Mouse (Mus musculus): Measurements from ENCODE around the gene Pam. TPM values are rescaled to one million over a fixed set of nuclear protein-coding genes. Genes with fewer than 3 reads are reported as not detected.

The Pam gene
- polyA plus RNA-seq, 1 experiment from 2014 or later: 21.8 TPM

- no peaks in the 10 kb centered on the region for H3K4me1 ChIP-seq
- no peaks in the 10 kb centered on the region for H3K9me3 ChIP-seq
- H3K27me3 ChIP-seq (replicated peaks): no peaks in the 10 kb centered on the region
- ATAC-seq (ENCODE audit: low FRiP score, low read depth): no peak
- no peaks in the 10 kb centered on the region for H3K36me3 ChIP-seq
- H3K4me2 ChIP-seq (replicated peaks): no peak overlapping the region
- no peak overlapping the region for H3K9ac ChIP-seq
- H3K4me3 ChIP-seq: no peak overlapping the region
- 92% methylated on average over 2 of the region's 2 CpGs for WGBS
- no peak overlapping the region for H3K27ac ChIP-seq
These were observed 221.9 kb downstream of the Pam start for GRCm38 (mm10) chr1:97873490-97874054.

GRCm38 (mm10) chr1:97872493-97872892 lies 223.0 kb downstream of the Pam start:
- Histone ChIP-seq H3K9me3 (no peaks in the 10 kb centered on the region), H3K4me2 (replicated peaks) (no peak overlapping the region), H3K27ac (no peak overlapping the region), H3K9ac (no peak overlapping the region), H3K4me1 (no peaks in the 10 kb centered on the region), H3K36me3 (no peaks in the 10 kb centered on the region), H3K4me3 (no peak overlapping the region), H3K27me3 (replicated peaks) (no peaks in the 10 kb centered on the region)
- ATAC-seq (ENCODE audit: low FRiP score, low read depth): no peak
- 61% methylated on average over 5 of the region's 5 CpGs for WGBS

- ATAC-seq (ENCODE audit: low FRiP score, low read depth): no peak
- Histone ChIP-seq H3K9ac (no peak overlapping the region), H3K4me3 (no peak overlapping the region), H3K4me2 (replicated peaks) (no peak overlapping the region), H3K9me3 (no peaks in the 10 kb centered on the region), H3K27ac (no peak overlapping the region), H3K27me3 (replicated peaks) (no peaks in the 10 kb centered on the region), H3K4me1 (no peaks in the 10 kb centered on the region), H3K36me3 (no peaks in the 10 kb centered on the region)
- 88% methylated on average over 2 of the region's 2 CpGs for WGBS
These were observed 223.4 kb downstream of the Pam start for GRCm38 (mm10) chr1:97872072-97872471.

- WGBS: 95% methylated on average over 7 of the region's 7 CpGs
- Histone ChIP-seq H3K36me3 (no peaks in the 10 kb centered on the region), H3K9ac (no peak overlapping the region), H3K4me2 (replicated peaks) (no peak overlapping the region), H3K4me1 (peaks cover 10% of the 10 kb centered on the region), H3K4me3 (no peak overlapping the region), H3K9me3 (no peaks in the 10 kb centered on the region), H3K27ac (no peak overlapping the region), H3K27me3 (replicated peaks) (no peaks in the 10 kb centered on the region)
- no peak for ATAC-seq (ENCODE audit: low FRiP score, low read depth)
These were observed 231.3 kb downstream of the Pam start for GRCm38 (mm10) chr1:97864135-97864534.

GRCm38 (mm10) chr1:97863140-97863539 lies 232.3 kb downstream of the Pam start:
- no peak overlapping the region for H3K9ac ChIP-seq
- H3K36me3 ChIP-seq: no peaks in the 10 kb centered on the region
- peak overlapping the region; percentile 27 for H3K4me2 ChIP-seq (replicated peaks)
- no peaks in the 10 kb centered on the region for H3K9me3 ChIP-seq
- 26% methylated on average over 9 of the region's 9 CpGs for WGBS
- no peaks in the 10 kb centered on the region for H3K27me3 ChIP-seq (replicated peaks)
- H3K4me3 ChIP-seq: no peak overlapping the region
- peak; percentile 92 for ATAC-seq (ENCODE audit: low FRiP score, low read depth)
- no peak overlapping the region for H3K27ac ChIP-seq
- peaks cover 10% of the 10 kb centered on the region for H3K4me1 ChIP-seq

- 0 out of 2 replicates have a peak, but pooled peaks have one; percentile 13 for ATAC-seq (ENCODE audit: low FRiP score, low read depth)
- no peak overlapping the region for H3K9ac ChIP-seq
- 79% methylated on average over 5 of the region's 5 CpGs for WGBS
- H3K4me1 ChIP-seq: peaks cover 10% of the 10 kb centered on the region
- H3K36me3 ChIP-seq: no peaks in the 10 kb centered on the region
- no peak overlapping the region for H3K27ac ChIP-seq
- no peaks in the 10 kb centered on the region for H3K27me3 ChIP-seq (replicated peaks)
- no peaks in the 10 kb centered on the region for H3K9me3 ChIP-seq
- H3K4me3 ChIP-seq: no peak overlapping the region
- no peak overlapping the region; the same call in 1 of the 2 replicates for H3K4me2 ChIP-seq (replicated peaks)
These were observed 232.7 kb downstream of the Pam start for GRCm38 (mm10) chr1:97862734-97863133.

- Histone ChIP-seq H3K9ac (no peak overlapping the region), H3K9me3 (no peaks in the 10 kb centered on the region), H3K27ac (no peak overlapping the region), H3K4me3 (no peak overlapping the region), H3K36me3 (no peaks in the 10 kb centered on the region), H3K27me3 (replicated peaks) (no peaks in the 10 kb centered on the region), H3K4me2 (replicated peaks) (no peak overlapping the region), H3K4me1 (no peaks in the 10 kb centered on the region)
- ATAC-seq (ENCODE audit: low FRiP score, low read depth): no peak
- WGBS: 80% methylated on average over 3 of the region's 3 CpGs
These were observed 241.2 kb downstream of the Pam start for GRCm38 (mm10) chr1:97854256-97854655.

- H3K36me3 ChIP-seq: no peaks in the 10 kb centered on the region
- H3K4me2 ChIP-seq (replicated peaks): no peak overlapping the region
- ATAC-seq (ENCODE audit: low FRiP score, low read depth): no peak
- WGBS: 91% methylated on average over 13 of the region's 13 CpGs
- no peak overlapping the region for H3K9ac ChIP-seq
- H3K4me3 ChIP-seq: no peak overlapping the region
- H3K9me3 ChIP-seq: no peaks in the 10 kb centered on the region
- H3K27ac ChIP-seq: no peak overlapping the region
- no peaks in the 10 kb centered on the region for H3K27me3 ChIP-seq (replicated peaks)
- H3K4me1 ChIP-seq: peaks cover 9% of the 10 kb centered on the region; the same call in 1 of the 2 replicates
These were observed 243.8 kb downstream of the Pam start for GRCm38 (mm10) chr1:97851601-97852175.

GRCm38 (mm10) chr1:97848601-97849241 lies 246.7 kb downstream of the Pam start:
- H3K4me2 ChIP-seq (replicated peaks): peak overlapping the region; percentile 33
- no peak overlapping the region for H3K27ac ChIP-seq
- H3K4me3 ChIP-seq: no peak overlapping the region
- no peak overlapping the region for H3K9ac ChIP-seq
- H3K36me3 ChIP-seq: no peaks in the 10 kb centered on the region
- H3K27me3 ChIP-seq (replicated peaks): no peaks in the 10 kb centered on the region
- H3K4me1 ChIP-seq: peaks cover 9% of the 10 kb centered on the region; the same call in 1 of the 2 replicates
- ATAC-seq (ENCODE audit: low FRiP score, low read depth): peak; percentile 84
- 20% methylated on average over 14 of the region's 14 CpGs for WGBS
- H3K9me3 ChIP-seq: no peaks in the 10 kb centered on the region

- no peak for ATAC-seq (ENCODE audit: low FRiP score, low read depth)
- Histone ChIP-seq H3K27ac (no peak overlapping the region), H3K27me3 (replicated peaks) (no peaks in the 10 kb centered on the region), H3K4me1 (peaks cover 2% of the 10 kb centered on the region; the same call in 1 of the 2 replicates), H3K4me2 (replicated peaks) (no peak overlapping the region), H3K4me3 (no peak overlapping the region), H3K9ac (no peak overlapping the region), H3K36me3 (no peaks in the 10 kb centered on the region), H3K9me3 (no peaks in the 10 kb centered on the region)
These were observed 252.0 kb downstream of the Pam start for GRCm38 (mm10) chr1:97843220-97843992.

GRCm38 (mm10) chr1:97834354-97834822 lies 261.1 kb downstream of the Pam start:
- whole genome bisulfite sequencing: 94% methylated on average over 5 of the region's 5 CpGs
- Histone ChIP-seq H3K36me3 (no peaks in the 10 kb centered on the region), H3K9me3 (no peaks in the 10 kb centered on the region), H3K9ac (no peak overlapping the region), H3K27ac (no peak overlapping the region), H3K4me2 (replicated peaks) (no peak overlapping the region), H3K4me3 (no peak overlapping the region), H3K4me1 (no peaks in the 10 kb centered on the region), H3K27me3 (replicated peaks) (no peaks in the 10 kb centered on the region)
- no peak for ATAC-seq (ENCODE audit: low FRiP score, low read depth)
